Comparison of ENCODE assay signal across 11 mouse cellular contexts in genomic region chr13:44800059-44800458, GRCm38 (mm10).
DNase-seq lines count a peak whose midpoint lies in the region; ATAC-seq and TF ChIP-seq lines count a peak whose summit lies in the region.
"Had no signal": no experiment of that assay in that cellular context is flagged by ENCODE, and none has a peak within 500 bp of the region (broad histone marks: within the 10 kb centered on the region; RNA-seq: fewer than 3 reads in every experiment).

No protein-coding gene starts in this region.

- H3K27ac ChIP-seq in liver, embryonic 12.5 days: no peak overlapping the region
- no peak overlapping the region for H3K27ac ChIP-seq in liver, embryonic 11.5 days (ENCODE audit: low read depth, low read length)
- peak overlapping the region; percentile 74 for H3K27ac ChIP-seq in bone marrow macrophage, adult 2 months (ENCODE audit: insufficient read depth, low read depth, low read length)
- no peak overlapping the region for H3K27ac ChIP-seq in liver, postnatal 0 days (ENCODE audit: low read depth)
- no peak overlapping the region for H3K27ac ChIP-seq in kidney, adult 2 months (ENCODE audit: insufficient read depth, low read depth, low read length)
- H3K27ac ChIP-seq: liver, embryonic 13.5 days; stomach, embryonic 15.5 days had no signal

- no peak for TF ChIP-seq EP300 in liver, postnatal 0 days (IDR thresholded peaks at IDR 0.05; ENCODE audit: low read depth)

- no peaks in the 10 kb centered on the region for H3K9me3 ChIP-seq in liver, embryonic 12.5 days (replicated peaks)
- no peaks in the 10 kb centered on the region for H3K9me3 ChIP-seq in liver, embryonic 11.5 days (ENCODE audit: control insufficient read depth, low read length)
- H3K9me3 ChIP-seq in liver, postnatal 0 days (ENCODE audit: low read length): no peaks in the 10 kb centered on the region
- H3K9me3 ChIP-seq: liver, embryonic 13.5 days; stomach, embryonic 15.5 days had no signal

- no peak overlapping the region for H3K4me3 ChIP-seq in liver, embryonic 12.5 days
- no peak overlapping the region for H3K4me3 ChIP-seq in liver, embryonic 11.5 days (ENCODE audit: low read depth, low read length)
- peak overlapping the region; percentile 49 for H3K4me3 ChIP-seq in bone marrow macrophage, adult 2 months (ENCODE audit: insufficient read depth, low read length)
- no peak overlapping the region for H3K4me3 ChIP-seq in liver, postnatal 0 days (ENCODE audit: low read depth, low read length)
- no peak overlapping the region for H3K4me3 ChIP-seq in kidney, adult 2 months (ENCODE audit: insufficient read depth, low read depth, low read length)
- H3K4me3 ChIP-seq: liver, embryonic 13.5 days; stomach, embryonic 15.5 days had no signal

- no peak overlapping the region for H3K9ac ChIP-seq in liver, embryonic 12.5 days
- H3K9ac ChIP-seq in liver, embryonic 11.5 days (ENCODE audit: low read depth, low read length): no peak overlapping the region
- H3K9ac ChIP-seq in liver, postnatal 0 days (replicated peaks): no peak overlapping the region
- H3K9ac ChIP-seq: liver, embryonic 13.5 days; stomach, embryonic 15.5 days had no signal

- no peak for ATAC-seq in liver, embryonic 12.5 days
- ATAC-seq in liver, embryonic 11.5 days (replicated peaks; ENCODE audit: low FRiP score): no peak
- no peak for ATAC-seq in liver, postnatal 0 days
- ATAC-seq in cerebellum, adult (ENCODE audit: insufficient number of reproducible peaks, low FRiP score, low TSS enrichment): no peak
- ATAC-seq: forebrain, embryonic 14.5 days had no signal

- peaks cover 32% of the 10 kb centered on the region for H3K4me1 ChIP-seq in liver, embryonic 12.5 days
- peaks cover 6% of the 10 kb centered on the region; the same call in 1 of the 2 replicates for H3K4me1 ChIP-seq in liver, embryonic 11.5 days (replicated peaks; ENCODE audit: control insufficient read depth, insufficient read depth, low read length)
- H3K4me1 ChIP-seq in bone marrow macrophage, adult 2 months (ENCODE audit: control insufficient read depth, insufficient read depth, low read length): peaks cover 29% of the 10 kb centered on the region
- peaks cover 14% of the 10 kb centered on the region for H3K4me1 ChIP-seq in liver, postnatal 0 days (ENCODE audit: insufficient read depth)
- peaks cover 21% of the 10 kb centered on the region for H3K4me1 ChIP-seq in kidney, adult 2 months (ENCODE audit: control insufficient read depth, insufficient read depth, low read length)

- no peak for TF ChIP-seq CTCF in bone marrow macrophage, adult 2 months (IDR thresholded peaks at IDR 0.05; ENCODE audit: low read depth, low read length)
- no peak for TF ChIP-seq CTCF in liver, postnatal 0 days (IDR thresholded peaks at IDR 0.05; ENCODE audit: low read depth)
- no peak for TF ChIP-seq CTCF in kidney, adult 2 months (conservative IDR thresholded peaks at IDR 0.05; ENCODE audit: insufficient read depth, insufficient read length, low read depth, low read length)

- DNase-seq in liver, embryonic 11.5 days (ENCODE audit: low spot score): no peak
- no peak for DNase-seq in liver, postnatal 0 days
- peak; percentile 12 to 24 for DNase-seq in thymus, postnatal 10 days (ENCODE audit: low spot score in 2 of 2)
- no peak for DNase-seq in kidney, adult 2 months
- DNase-seq: kidney, adult 18-20 months; liver, embryonic 13.5 days had no signal

- WGBS in liver, embryonic 12.5 days (ENCODE audit: insufficient replicate concordance): 40% methylated on average over 7 of the region's 7 CpGs
- 57% methylated on average over 7 of the region's 7 CpGs for WGBS in liver, embryonic 11.5 days
- 32% methylated on average over 7 of the region's 7 CpGs for WGBS in liver, postnatal 0 days (ENCODE audit: insufficient replicate concordance)
- WGBS in kidney, adult 2 months: 61% methylated on average over 7 of the region's 7 CpGs

- peak overlapping the region; percentile 5; the same call in 1 of the 2 replicates for H3K4me2 ChIP-seq in liver, embryonic 12.5 days
- no peak overlapping the region for H3K4me2 ChIP-seq in liver, embryonic 11.5 days
- peak overlapping the region; percentile 34 for H3K4me2 ChIP-seq in liver, postnatal 0 days (ENCODE audit: low read depth, low read length)
- H3K4me2 ChIP-seq: liver, embryonic 13.5 days; stomach, embryonic 15.5 days had no signal

- H3K36me3 ChIP-seq in liver, embryonic 12.5 days: no peaks in the 10 kb centered on the region
- no peaks in the 10 kb centered on the region for H3K36me3 ChIP-seq in liver, embryonic 11.5 days (ENCODE audit: control insufficient read depth, insufficient read depth, low read length)
- no peaks in the 10 kb centered on the region for H3K36me3 ChIP-seq in liver, postnatal 0 days (replicated peaks; ENCODE audit: insufficient read depth, low read length)
- no peaks in the 10 kb centered on the region for H3K36me3 ChIP-seq in kidney, adult 2 months (ENCODE audit: control insufficient read depth, insufficient read depth, low read length)
- H3K36me3 ChIP-seq: liver, embryonic 13.5 days; stomach, embryonic 15.5 days had no signal

- no peak for TF ChIP-seq POLR2A in bone marrow macrophage, adult 2 months (IDR thresholded peaks at IDR 0.05; ENCODE audit: borderline replicate concordance, low read depth, low read length)
- no peak for TF ChIP-seq POLR2A in kidney, adult 2 months (IDR thresholded peaks at IDR 0.05; ENCODE audit: low read depth, low read length)

- H3K27me3 ChIP-seq in liver, embryonic 12.5 days (replicated peaks): no peaks in the 10 kb centered on the region
- H3K27me3 ChIP-seq in liver, embryonic 11.5 days (replicated peaks; ENCODE audit: control insufficient read depth, insufficient read depth, low read length): no peaks in the 10 kb centered on the region
- H3K27me3 ChIP-seq in liver, postnatal 0 days (ENCODE audit: insufficient read depth, low read length): no peaks in the 10 kb centered on the region
- H3K27me3 ChIP-seq in kidney, adult 2 months (replicated peaks; ENCODE audit: control insufficient read depth, insufficient read depth, low read length): no peaks in the 10 kb centered on the region
- H3K27me3 ChIP-seq: liver, embryonic 13.5 days; stomach, embryonic 15.5 days had no signal

Comparison
In these comparisons a context has a peak if more than half of its experiments do, and no peak if none do; other contexts are left out.
1. DNase-seq: peak in thymus, postnatal 10 days (2 of 2); none in liver, embryonic 11.5 days (single experiment), liver, postnatal 0 days (single experiment) and kidney, adult 2 months (single experiment).